Mouse (Mus musculus) spleen, adult 2 months (tissue): ENCODE data around the gene Ror2.

Experiments used
- CTCF ChIP-seq: fragments of 200-500 bp; IDR thresholded peaks from 2 replicates; pipeline ENCODE4 v1.5.1; 2011; ENCODE audit warnings: mild to moderate bottlenecking, inconsistent platforms; ENCODE audit not compliant: insufficient read depth, insufficient read length, insufficient replicate concordance; ENCODE audit errors: extremely low read depth
- POLR2A ChIP-seq: fragments of 200-500 bp; IDR thresholded peaks from 2 replicates; pipeline ENCODE4 v1.6.1; 2011; ENCODE audit warnings: low read depth, low read length, inconsistent platforms

GRCm38 (mm10) chr13:53227019-53227418 is 58.9 kb downstream of the Ror2 start:
- TF ChIP-seq CTCF (no peak), POLR2A (no peak)
